Mouse (Mus musculus) liver, embryonic 15.5 days (tissue): Measurements from ENCODE around the gene Hcrt. TPM values are rescaled to one million over a fixed set of nuclear protein-coding genes. Genes with fewer than 3 reads are reported as not detected.

Experiments
- ATAC-seq: fragments of 200-750 bp; cut with Nextera tagmentation; 2 replicates; pipeline ENCODE4 v1.8.0; 2017; ENCODE audit warnings: moderate number of reproducible peaks, mild to moderate bottlenecking, moderate library complexity; ENCODE audit not compliant: insufficient read depth
- H3K27ac ChIP-seq: fragments of 300-500 bp; sonication (generic); replicated peaks from 2 replicates; pipeline ENCODE4 v1.5.1; 2015; ENCODE audit warnings: mild to moderate bottlenecking, inconsistent platforms
- H3K27me3 ChIP-seq: fragments of 300-500 bp; sonication (generic); 2 replicates; pipeline ENCODE4 v1.6.1; 2015; ENCODE audit warnings: mild to moderate bottlenecking, inconsistent platforms
- H3K36me3 ChIP-seq: fragments of 300-500 bp; sonication (generic); replicated peaks from 2 replicates; pipeline ENCODE4 v1.6.1; 2015; ENCODE audit warnings: moderate library complexity, mild to moderate bottlenecking, inconsistent platforms
- H3K4me1 ChIP-seq: fragments of 300-500 bp; sonication (generic); replicated peaks from 2 replicates; pipeline ENCODE4 v1.6.1; 2015; ENCODE audit warnings: inconsistent platforms
- H3K4me2 ChIP-seq: fragments of 300-500 bp; sonication (generic); 2 replicates; pipeline ENCODE4 v1.6.1; 2015; ENCODE audit warnings: moderate library complexity, mild to moderate bottlenecking, inconsistent platforms
- H3K4me3 ChIP-seq: fragments of 300-500 bp; sonication (generic); replicated peaks from 2 replicates; pipeline ENCODE4 v1.5.1; 2015; ENCODE audit warnings: mild to moderate bottlenecking, inconsistent platforms
- H3K9ac ChIP-seq: fragments of 300-500 bp; sonication (generic); 2 replicates; pipeline ENCODE4 v1.6.1; 2015; ENCODE audit warnings: moderate library complexity, mild to moderate bottlenecking, inconsistent platforms
- H3K9me3 ChIP-seq: fragments of 300-500 bp; sonication (generic); replicated peaks from 2 replicates; pipeline ENCODE4 v1.6.1; 2016; ENCODE audit warnings: inconsistent platforms
- WGBS: fragments of 180-500 bp; shearing (Covaris S2); methylation state at CpG from one replicate; pipeline ENCODE4 v1.1.7; 2015; ENCODE audit warnings: mixed read lengths; ENCODE audit not compliant: insufficient replicate concordance; 5-methylcytosine and 5-hydroxymethylcytosine counted together
- polyA plus RNA-seq: library from polyadenylated mRNA; unstranded; fragments of >200 nt; fragmentation: Nextera tagmentation; extraction: Ambion mirVana; gene quantifications from 2 replicates; pipeline ENCODE4 v1.2.1, GENCODE M21; 2015

Hcrt gene
- polyA plus RNA-seq, 1 experiment from 2014 or later, result not detected

DNA sequence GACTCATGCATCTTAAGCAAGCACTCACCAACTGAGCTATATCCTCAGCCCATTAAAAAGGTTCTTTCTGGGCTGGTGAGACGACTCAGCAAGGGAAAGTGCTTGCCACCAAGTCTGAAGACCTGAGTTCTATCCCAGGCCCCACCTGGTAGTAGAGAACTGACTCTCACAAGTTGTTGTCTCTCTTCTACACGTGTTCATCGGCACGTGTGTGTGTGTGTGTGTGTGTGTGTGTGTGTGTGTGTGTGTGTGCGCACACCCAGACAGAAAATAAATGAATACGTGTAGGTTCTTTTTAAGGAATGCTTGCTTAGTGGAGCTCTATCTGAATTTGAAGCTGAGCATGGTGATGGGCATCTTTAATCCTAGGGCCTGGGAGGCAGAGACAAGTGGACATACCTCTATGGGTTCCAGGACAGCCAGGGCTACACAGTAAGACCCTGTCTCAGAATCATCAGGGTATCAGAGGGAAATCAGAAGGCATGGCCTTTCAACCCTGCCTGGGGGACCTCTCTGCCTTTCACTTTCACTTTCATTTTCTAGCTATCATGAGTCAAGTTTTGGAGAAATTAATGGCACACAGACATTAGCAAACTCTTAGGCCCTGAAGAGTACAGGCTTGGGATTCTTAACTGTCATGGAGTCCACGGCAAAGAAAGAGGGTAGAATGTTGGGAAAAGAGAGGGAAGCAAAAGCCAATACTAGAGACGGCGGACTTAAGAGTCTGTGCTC, 27.4 kb downstream of the Hcrt start:
- 65% methylated on average over 9 of the region's 9 CpGs for WGBS
- H3K4me3 ChIP-seq, result peak overlapping the region; percentile 73
- H3K36me3 ChIP-seq, result peaks cover 31% of the 10 kb centered on the region
- H3K27ac ChIP-seq, result peak overlapping the region; percentile 92
- peak overlapping the region; percentile 87 for H3K4me2 ChIP-seq
- H3K9me3 ChIP-seq, result no peaks in the 10 kb centered on the region
- peaks cover 86% of the 10 kb centered on the region for H3K4me1 ChIP-seq
- H3K9ac ChIP-seq, result peak overlapping the region; percentile 88
- no peaks in the 10 kb centered on the region for H3K27me3 ChIP-seq
- ATAC-seq, result no peak

DNA sequence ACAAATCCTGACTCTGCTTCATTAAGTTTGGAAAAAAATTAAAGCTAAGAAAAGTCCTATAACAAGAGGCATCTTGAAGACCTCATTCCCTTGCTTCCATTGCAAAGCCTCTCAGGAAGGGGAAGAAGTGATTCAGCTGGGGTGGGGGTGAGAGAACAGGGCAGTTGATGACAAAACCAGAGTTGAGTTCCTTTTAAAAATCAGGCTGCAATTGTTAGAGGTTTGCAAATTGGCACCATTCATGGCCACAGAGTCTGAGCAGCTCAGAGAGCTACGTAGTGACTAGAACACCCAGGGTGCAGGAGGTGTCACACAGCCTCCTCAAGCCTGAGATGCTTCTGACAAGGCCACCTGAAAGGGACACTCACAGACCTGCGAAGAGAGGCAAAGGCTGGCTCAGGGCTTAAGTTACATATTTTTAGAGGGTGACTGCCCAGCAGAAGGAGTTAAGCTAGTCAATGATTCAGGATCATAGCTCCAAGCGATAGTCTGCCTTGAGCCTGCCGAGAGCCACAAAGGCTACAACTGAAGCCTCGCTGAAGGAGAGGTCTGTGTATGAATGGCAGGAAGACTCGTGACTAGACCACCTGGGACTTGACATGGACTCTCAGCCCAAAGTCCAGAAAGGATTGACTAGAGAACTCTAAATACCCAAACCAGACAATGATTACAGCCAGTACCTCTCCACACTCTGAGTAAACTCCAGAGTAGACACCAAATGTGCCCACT, 32.1 kb downstream of the Hcrt start:
- WGBS, result 68% methylated on average over 6 of the region's 6 CpGs
- Histone ChIP-seq H3K9me3 (no peaks in the 10 kb centered on the region), H3K27ac (no peak overlapping the region), H3K9ac (no peak overlapping the region), H3K4me1 (peaks cover 75% of the 10 kb centered on the region), H3K36me3 (peaks cover 62% of the 10 kb centered on the region), H3K27me3 (no peaks in the 10 kb centered on the region), H3K4me3 (no peak overlapping the region), H3K4me2 (no peak overlapping the region)
- ATAC-seq, result no peak

DNA sequence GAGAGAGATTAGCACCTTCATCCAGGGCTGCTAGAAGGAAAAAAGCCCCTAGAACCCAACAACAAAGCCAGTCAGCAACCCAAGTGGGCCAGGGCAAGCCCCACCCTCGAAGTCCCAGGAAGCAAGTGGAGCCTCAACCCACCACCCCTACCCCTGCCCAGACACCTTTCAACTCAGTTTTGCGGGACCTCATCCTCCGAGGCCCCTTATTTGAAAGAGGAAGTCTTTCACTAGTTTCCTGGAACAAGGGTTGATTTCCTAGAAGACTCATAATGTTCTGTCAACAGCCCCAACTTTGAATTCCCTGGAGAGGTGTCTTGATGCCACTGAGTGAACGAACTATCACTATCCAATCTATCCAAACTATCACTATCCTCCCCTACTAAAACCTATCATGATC, 32.8 kb downstream of the Hcrt start:
- Histone ChIP-seq H3K27ac (no peak overlapping the region), H3K4me1 (peaks cover 74% of the 10 kb centered on the region), H3K36me3 (peaks cover 67% of the 10 kb centered on the region), H3K9me3 (no peaks in the 10 kb centered on the region), H3K4me2 (no peak overlapping the region), H3K27me3 (no peaks in the 10 kb centered on the region), H3K4me3 (no peak overlapping the region), H3K9ac (no peak overlapping the region)
- 32% methylated on average over 4 of the region's 4 CpGs for WGBS
- no peak for ATAC-seq

DNA sequence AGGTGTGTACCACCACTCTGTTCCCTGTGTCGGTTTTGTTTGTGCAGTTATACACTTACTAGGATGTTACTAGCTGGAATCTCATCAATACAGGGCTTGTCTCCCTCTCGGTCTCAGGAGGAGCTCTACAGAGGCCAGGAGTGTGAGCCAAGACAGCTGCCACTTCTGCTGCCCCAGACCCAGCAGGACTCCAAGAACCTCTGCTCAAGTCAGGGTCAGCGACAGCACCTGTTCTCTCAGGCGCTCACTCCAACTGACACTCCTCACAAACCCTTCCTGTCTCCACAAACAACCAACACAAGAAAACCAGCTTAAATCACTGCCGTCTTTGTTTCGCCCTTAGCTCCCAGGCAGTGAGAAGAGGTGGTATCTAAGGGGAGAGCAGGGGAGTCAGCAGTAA, 34.1 kb downstream of the Hcrt start:
- Histone ChIP-seq H3K36me3 (peaks cover 64% of the 10 kb centered on the region), H3K9ac (no peak overlapping the region), H3K27me3 (no peaks in the 10 kb centered on the region), H3K4me3 (no peak overlapping the region), H3K4me1 (peaks cover 73% of the 10 kb centered on the region), H3K4me2 (no peak overlapping the region), H3K9me3 (no peaks in the 10 kb centered on the region), H3K27ac (no peak overlapping the region)
- WGBS, result 79% methylated on average over 6 of the region's 6 CpGs
- no peak for ATAC-seq

DNA sequence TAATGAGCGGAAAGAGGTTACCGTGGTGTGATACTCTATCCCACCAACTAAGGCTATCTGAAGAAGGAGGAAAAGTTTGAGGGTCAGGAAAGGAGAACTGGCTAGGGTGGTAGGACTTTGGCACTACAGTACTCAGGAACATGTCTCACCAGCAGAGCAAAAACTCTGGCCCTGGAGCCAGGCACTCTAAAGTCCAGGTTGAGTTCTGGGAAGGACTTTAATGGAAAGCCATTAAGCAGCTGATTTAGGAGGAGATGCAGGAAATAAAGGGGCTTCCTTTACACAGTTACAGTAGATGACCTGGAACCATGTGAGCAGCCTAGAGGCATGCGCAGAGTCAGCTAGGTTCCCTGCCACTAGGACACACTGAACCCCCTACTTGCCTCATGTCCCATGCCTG, 35.5 kb downstream of the Hcrt start:
- no peak for ATAC-seq
- WGBS, result 86% methylated on average over 3 of the region's 3 CpGs
- Histone ChIP-seq H3K4me1 (peaks cover 73% of the 10 kb centered on the region), H3K4me3 (no peak overlapping the region), H3K4me2 (no peak overlapping the region), H3K9me3 (no peaks in the 10 kb centered on the region), H3K27ac (no peak overlapping the region), H3K9ac (no peak overlapping the region), H3K27me3 (no peaks in the 10 kb centered on the region), H3K36me3 (peaks cover 51% of the 10 kb centered on the region)

DNA sequence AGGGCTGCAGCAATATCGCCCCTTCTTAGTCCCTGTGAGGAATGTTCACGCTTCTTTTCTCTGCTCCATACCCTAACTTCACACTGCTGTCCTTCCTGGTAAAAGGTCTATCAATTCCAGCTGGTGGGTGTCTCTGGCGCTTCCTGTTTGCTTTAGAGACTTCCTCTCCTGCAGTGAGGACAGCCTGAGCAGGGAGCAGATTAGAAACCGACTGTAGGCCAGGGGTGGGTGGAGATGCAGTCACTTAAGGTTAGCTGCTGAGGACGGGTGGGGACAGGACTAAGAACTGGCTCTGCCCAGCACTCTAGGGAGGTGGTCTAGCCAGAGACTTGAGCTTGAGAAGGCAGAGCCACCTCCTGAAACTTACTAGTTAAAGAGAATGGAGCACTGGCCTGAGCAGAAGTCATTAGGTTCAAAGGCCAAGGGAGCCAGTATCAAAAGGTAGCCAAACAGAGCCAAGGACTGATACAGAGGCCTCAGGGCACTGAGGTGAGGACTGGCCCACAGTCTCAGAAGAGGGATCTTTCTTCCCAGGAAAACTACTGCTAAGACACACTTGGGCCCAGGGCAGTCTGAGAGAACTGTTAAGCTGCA, 37.7 kb downstream of the Hcrt start:
- H3K36me3 ChIP-seq, result peaks cover 43% of the 10 kb centered on the region
- no peak overlapping the region for H3K4me3 ChIP-seq
- H3K9me3 ChIP-seq, result no peaks in the 10 kb centered on the region
- peak overlapping the region; percentile 53 for H3K27ac ChIP-seq
- peak; percentile 39; the same call in 1 of the 2 replicates for ATAC-seq
- H3K4me2 ChIP-seq, result peak overlapping the region; percentile 25; the same call in 1 of the 2 replicates
- WGBS, result 13% methylated on average over 5 of the region's 5 CpGs
- H3K27me3 ChIP-seq, result no peaks in the 10 kb centered on the region
- H3K4me1 ChIP-seq, result peaks cover 73% of the 10 kb centered on the region
- H3K9ac ChIP-seq, result 0 out of 2 replicates have a peak overlapping the region, but pooled peaks have one; percentile 19

DNA sequence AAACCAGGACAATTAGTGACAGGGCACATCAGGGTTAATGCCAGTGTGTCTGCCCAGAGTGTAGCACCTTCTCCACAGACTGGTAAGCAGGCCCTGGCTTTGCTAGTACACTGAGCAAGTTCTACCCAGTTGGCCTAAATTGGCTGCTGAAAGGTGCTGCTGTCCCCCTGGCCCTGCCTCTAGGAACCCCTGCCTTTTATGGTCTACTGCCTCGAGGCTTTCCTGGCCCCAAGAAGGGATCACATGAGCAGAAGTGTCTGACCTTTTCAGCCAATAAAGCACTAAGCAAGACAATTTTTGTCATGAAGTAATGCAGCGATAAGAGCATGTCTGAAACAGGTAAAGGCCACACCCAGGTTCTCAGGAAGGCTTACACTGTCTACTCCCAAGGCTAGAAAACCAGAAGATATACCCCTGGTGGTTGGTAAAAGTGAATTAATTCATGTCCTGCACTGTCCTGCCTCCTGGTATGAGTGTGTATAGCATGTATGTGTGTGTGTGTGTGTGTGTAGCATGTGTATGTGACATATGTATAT, 40.2 kb downstream of the Hcrt start:
- no peak for ATAC-seq

DNA sequence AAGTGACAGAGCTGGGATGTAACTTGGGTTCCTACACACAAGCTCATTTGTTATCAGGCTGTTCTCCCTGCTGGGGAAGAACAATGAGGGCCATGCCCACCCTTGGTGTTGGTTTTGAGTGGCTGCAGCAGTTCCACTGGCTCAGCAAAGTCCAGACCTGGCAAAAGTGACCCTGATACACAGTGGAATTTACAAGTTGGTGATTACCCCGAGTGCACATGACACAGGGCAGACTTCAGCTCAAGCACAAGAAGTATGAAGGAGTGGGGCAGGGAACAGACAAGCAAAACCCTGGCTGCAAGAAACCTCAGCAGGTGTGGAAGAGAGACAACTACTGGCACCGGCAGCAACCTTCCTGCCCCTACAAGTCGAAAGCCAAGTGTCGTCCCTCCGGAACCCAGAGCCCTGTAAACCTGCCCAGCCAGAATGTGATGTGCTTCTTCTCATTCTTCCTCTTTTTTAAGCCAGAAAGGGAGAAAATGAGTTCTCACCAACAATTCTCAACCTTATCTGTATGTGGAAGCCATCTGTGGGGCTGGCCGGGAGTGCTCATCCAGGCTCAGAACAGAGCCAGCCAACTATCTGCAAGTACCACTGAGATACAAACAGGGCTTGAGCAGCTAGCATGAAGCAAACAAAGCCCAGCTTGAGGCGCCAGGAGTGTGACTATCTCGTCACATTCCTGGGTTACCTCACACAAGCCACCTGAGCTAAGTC, 40.8 kb downstream of the Hcrt start:
- no peak for ATAC-seq
- Histone ChIP-seq H3K4me2 (peak overlapping the region; percentile 40), H3K9ac (peak overlapping the region; percentile 45; the same call in 1 of the 2 replicates)

More for the DNA sequence above, 40.2 kb downstream of the Hcrt start:
- peaks cover 45% of the 10 kb centered on the region for H3K36me3 ChIP-seq
- H3K27ac ChIP-seq, result peak overlapping the region; percentile 75
- H3K4me1 ChIP-seq, result peaks cover 62% of the 10 kb centered on the region
- no peak overlapping the region for H3K4me3 ChIP-seq
- H3K4me2 ChIP-seq, result peak overlapping the region; percentile 40
- H3K9ac ChIP-seq, result peak overlapping the region; percentile 45; the same call in 1 of the 2 replicates
- no peaks in the 10 kb centered on the region for H3K27me3 ChIP-seq
- H3K9me3 ChIP-seq, result no peaks in the 10 kb centered on the region
- 23% methylated on average over 2 of the region's 2 CpGs for WGBS

DNA sequence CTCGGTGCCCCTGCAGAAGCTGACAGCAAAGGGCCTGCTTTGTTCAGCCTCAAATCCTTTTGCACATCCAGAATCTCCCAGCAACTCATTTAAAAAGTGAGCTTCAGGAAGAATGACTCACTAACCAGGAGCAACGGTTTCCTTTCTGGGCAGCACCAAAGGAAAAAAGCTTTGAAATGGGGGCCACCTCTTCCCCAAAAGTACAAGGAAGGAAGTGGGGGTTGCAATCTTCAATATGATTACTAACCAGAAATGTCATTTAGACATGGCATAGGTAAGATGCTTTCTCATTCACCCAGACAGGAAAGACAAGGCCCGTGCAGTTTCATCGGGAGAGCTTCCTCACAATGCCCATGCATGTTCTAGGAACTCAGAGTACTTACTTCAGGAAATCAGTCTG, 41.5 kb downstream of the Hcrt start:
- Histone ChIP-seq H3K27ac (peak overlapping the region; percentile 75), H3K4me3 (no peak overlapping the region), H3K9ac (no peak overlapping the region), H3K4me2 (peak overlapping the region; percentile 40; the same call in 1 of the 2 replicates), H3K36me3 (peaks cover 53% of the 10 kb centered on the region), H3K4me1 (peaks cover 56% of the 10 kb centered on the region), H3K9me3 (no peaks in the 10 kb centered on the region), H3K27me3 (no peaks in the 10 kb centered on the region)
- 22% methylated on average over 4 of the region's 4 CpGs for WGBS
- no peak for ATAC-seq

More for the DNA sequence above, 40.8 kb downstream of the Hcrt start:
- Histone ChIP-seq H3K36me3 (peaks cover 47% of the 10 kb centered on the region), H3K4me1 (peaks cover 56% of the 10 kb centered on the region), H3K27me3 (no peaks in the 10 kb centered on the region), H3K9me3 (no peaks in the 10 kb centered on the region), H3K4me3 (no peak overlapping the region), H3K27ac (peak overlapping the region; percentile 75)
- 17% methylated on average over 8 of the region's 8 CpGs for WGBS

DNA sequence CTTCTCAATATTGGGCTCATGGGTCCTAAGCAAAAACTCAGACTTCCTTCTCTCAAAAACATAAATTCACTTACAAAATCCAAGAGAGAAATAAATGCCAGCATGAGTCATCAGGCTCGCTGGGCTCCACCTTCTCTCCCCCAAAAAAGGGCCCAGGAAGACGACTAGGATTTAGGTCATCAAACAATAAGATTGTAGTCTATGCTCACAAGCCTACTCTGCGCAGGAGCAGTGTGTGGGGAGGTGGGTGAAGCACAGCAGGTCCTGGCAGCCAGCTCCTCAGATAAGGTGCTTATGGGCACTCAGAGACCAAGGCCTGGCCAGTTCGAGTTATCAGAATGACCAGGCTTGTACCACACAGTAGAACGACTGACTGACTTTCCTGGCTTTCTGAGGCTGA, 42.4 kb downstream of the Hcrt start:
- Histone ChIP-seq H3K4me1 (peaks cover 54% of the 10 kb centered on the region), H3K36me3 (peaks cover 59% of the 10 kb centered on the region), H3K27me3 (no peaks in the 10 kb centered on the region), H3K9ac (no peak overlapping the region), H3K4me3 (no peak overlapping the region), H3K27ac (peak overlapping the region; percentile 45; the same call in 1 of the 2 replicates), H3K4me2 (no peak overlapping the region), H3K9me3 (no peaks in the 10 kb centered on the region)
- ATAC-seq, result no peak
- WGBS, result 37% methylated on average over 5 of the region's 5 CpGs
